Mouse (Mus musculus): Measurements from ENCODE around the gene Arhgef25. TPM values are rescaled to one million over a fixed set of nuclear protein-coding genes. Genes with fewer than 3 reads are reported as not detected.
"Not testable (repeated sequence)": the region's sequence is repeated elsewhere in the genome, so short reads cannot be mapped to it uniquely, and the experiment has no call there.

Gene Arhgef25
- polyA plus RNA-seq, 1 experiment = 36.7 TPM

DNA sequence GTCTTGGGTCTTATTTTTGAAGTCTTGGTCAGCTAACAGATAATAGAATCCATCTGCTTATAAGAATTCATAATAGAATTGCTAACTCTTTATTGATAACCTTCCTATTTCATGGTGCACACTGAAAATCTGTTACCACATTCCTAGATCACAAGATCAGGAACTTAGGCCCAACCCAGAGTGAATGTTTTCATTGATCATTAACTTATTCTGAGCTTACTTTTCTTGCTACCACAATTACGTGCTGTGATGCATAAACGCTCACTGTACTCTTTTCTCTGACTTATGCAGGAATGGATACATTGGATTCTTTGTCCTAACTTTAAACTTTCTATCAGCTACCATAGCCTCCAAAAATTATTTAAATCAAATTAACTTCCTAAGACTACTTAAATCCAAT, 35.6 kb downstream of the Arhgef25 start:
- Histone ChIP-seq H3K4me1 (ENCODE audit: control insufficient read depth, insufficient read depth, low read length) (no peaks in the 10 kb centered on the region), H3K4me3 (replicated peaks; ENCODE audit: extremely low read depth, low read depth, low read length) (no peak overlapping the region)
- 90% methylated on average over 2 of the region's 2 CpGs for WGBS
- TF ChIP-seq POLR2A (IDR thresholded peaks at IDR 0.05; ENCODE audit: borderline replicate concordance, extremely low read depth, low read depth, low read length) (no peak), CTCF (IDR thresholded peaks at IDR 0.05; ENCODE audit: insufficient read depth, low read length) (no peak)
- DNase-seq = no peak

DNA sequence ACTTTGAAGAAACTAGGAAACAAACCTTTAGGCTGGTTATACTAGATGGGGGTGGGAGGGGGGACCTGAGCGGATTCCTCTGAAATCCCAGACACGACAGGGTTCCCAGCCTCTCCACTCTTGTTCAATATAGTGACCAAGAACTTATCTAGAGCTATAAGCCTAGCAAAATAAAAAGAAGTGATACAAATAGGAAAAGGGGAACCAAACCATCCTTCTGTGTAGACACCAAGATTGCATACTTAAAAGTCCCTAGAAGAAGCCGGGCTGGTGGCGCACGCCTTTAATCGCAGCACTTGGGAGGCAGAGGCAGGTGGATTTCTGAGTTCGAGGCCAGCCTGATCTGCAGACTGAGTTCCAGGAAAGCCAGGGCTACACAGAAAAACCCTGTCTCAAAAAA, 36.6 kb downstream of the Arhgef25 start:
- 89% methylated on average over 7 of the region's 7 CpGs for WGBS
- no peak overlapping the region for H3K4me3 ChIP-seq (replicated peaks; ENCODE audit: extremely low read depth, low read depth, low read length)
- H3K4me1 ChIP-seq (ENCODE audit: control insufficient read depth, insufficient read depth, low read length) = no peaks in the 10 kb centered on the region
- no peak for DNase-seq
- no peak for TF ChIP-seq POLR2A (IDR thresholded peaks at IDR 0.05; ENCODE audit: borderline replicate concordance, extremely low read depth, low read depth, low read length)
- no peak for TF ChIP-seq CTCF (IDR thresholded peaks at IDR 0.05; ENCODE audit: insufficient read depth, low read length)

DNA sequence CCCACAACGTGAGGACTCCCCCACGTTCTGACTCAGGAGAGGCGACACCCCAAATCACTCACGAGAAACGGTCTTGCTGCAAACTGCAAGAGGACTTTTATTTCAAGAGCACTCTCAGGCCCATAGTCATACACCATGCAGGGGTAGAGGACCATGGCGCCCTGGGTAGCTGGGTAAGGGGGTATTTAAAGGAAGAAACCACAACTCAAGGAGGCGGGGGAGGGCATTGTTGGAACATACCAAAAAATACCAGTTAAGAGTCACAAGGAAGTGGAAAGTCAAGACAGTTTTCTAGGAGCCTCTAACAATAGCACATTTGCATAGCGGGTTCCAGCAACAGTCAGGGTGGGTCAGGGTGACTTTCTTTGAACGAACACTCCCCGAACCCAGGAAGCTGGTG, 37.3 kb downstream of the Arhgef25 start:
- not testable (repeated sequence) for H3K4me1 ChIP-seq (ENCODE audit: control insufficient read depth, insufficient read depth, low read length); H3K4me3 ChIP-seq (replicated peaks; ENCODE audit: extremely low read depth, low read depth, low read length); DNase-seq
- 82% methylated on average over 10 of the region's 10 CpGs for WGBS

GRCm38 (mm10) chr10:127151233-127151632, 38.6 kb downstream of the Arhgef25 start:
- WGBS = 73% methylated on average over 3 of the region's 3 CpGs
- not testable (repeated sequence) for H3K4me3 ChIP-seq (replicated peaks; ENCODE audit: extremely low read depth, low read depth, low read length); DNase-seq; H3K4me1 ChIP-seq (ENCODE audit: control insufficient read depth, insufficient read depth, low read length)

DNA sequence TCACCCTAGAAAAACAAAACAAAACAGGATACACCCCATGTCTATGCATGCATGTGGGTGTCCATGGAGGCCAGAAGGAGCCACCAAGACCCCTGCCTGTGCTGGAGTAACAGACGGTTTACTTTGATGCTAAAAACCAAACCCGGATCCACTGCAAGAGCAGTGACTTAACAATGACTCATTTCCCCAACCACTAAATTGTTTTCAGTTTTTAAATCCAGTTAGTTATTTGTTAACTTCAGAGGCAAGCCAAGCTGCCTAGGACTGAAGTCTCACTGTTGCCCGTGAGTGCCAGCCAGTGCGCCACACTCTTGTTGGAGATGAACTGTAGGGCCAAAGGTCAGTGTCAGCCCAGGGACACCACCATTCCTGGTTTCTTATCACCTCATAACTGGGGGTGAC, 39.4 kb downstream of the Arhgef25 start:
- 64% methylated on average over 4 of the region's 4 CpGs for WGBS
- Histone ChIP-seq H3K4me3 (replicated peaks; ENCODE audit: extremely low read depth, low read depth, low read length) (no peak overlapping the region), H3K4me1 (ENCODE audit: control insufficient read depth, insufficient read depth, low read length) (no peaks in the 10 kb centered on the region)
- no peak for TF ChIP-seq CTCF (IDR thresholded peaks at IDR 0.05; ENCODE audit: insufficient read depth, low read length)
- TF ChIP-seq POLR2A (IDR thresholded peaks at IDR 0.05; ENCODE audit: borderline replicate concordance, extremely low read depth, low read depth, low read length) = no peak
- DNase-seq = no peak

DNA sequence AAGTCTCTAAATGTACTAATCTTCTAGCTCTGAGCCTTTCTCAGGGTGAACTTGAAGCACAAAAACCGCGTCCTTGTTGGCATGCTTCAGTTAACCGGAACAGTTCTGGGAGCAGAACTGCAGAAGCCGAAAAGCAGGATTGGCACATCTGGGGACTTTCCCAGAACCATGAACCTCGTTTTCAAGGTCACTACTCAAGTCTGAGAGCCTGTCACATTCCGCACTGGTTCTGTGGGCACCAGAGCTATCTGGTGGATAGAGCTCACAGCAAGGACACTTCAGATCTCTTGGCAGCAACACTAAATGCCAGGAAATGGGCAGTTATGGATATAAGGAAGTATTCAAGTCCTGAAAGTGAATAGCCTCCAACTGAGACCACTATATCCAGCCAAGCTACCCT, 42.7 kb downstream of the Arhgef25 start:
- no peak overlapping the region for H3K4me3 ChIP-seq (replicated peaks; ENCODE audit: extremely low read depth, low read depth, low read length)
- WGBS = 60% methylated on average over 6 of the region's 6 CpGs
- no peak for DNase-seq
- TF ChIP-seq CTCF (IDR thresholded peaks at IDR 0.05; ENCODE audit: insufficient read depth, low read length) (no peak), POLR2A (IDR thresholded peaks at IDR 0.05; ENCODE audit: borderline replicate concordance, extremely low read depth, low read depth, low read length) (no peak)
- no peaks in the 10 kb centered on the region for H3K4me1 ChIP-seq (ENCODE audit: control insufficient read depth, insufficient read depth, low read length)

- DNase-seq = no peak
- H3K4me1 ChIP-seq (ENCODE audit: control insufficient read depth, insufficient read depth, low read length) = no peaks in the 10 kb centered on the region
- no peak overlapping the region for H3K4me3 ChIP-seq (replicated peaks; ENCODE audit: extremely low read depth, low read depth, low read length)
- WGBS = 57% methylated on average over 5 of the region's 5 CpGs
- no peak for TF ChIP-seq POLR2A (IDR thresholded peaks at IDR 0.05; ENCODE audit: borderline replicate concordance, extremely low read depth, low read depth, low read length)
- TF ChIP-seq CTCF (IDR thresholded peaks at IDR 0.05; ENCODE audit: insufficient read depth, low read length) = no peak
Observed at GRCm38 (mm10) chr10:127145303-127145702, 44.6 kb downstream of the Arhgef25 start.

DNA sequence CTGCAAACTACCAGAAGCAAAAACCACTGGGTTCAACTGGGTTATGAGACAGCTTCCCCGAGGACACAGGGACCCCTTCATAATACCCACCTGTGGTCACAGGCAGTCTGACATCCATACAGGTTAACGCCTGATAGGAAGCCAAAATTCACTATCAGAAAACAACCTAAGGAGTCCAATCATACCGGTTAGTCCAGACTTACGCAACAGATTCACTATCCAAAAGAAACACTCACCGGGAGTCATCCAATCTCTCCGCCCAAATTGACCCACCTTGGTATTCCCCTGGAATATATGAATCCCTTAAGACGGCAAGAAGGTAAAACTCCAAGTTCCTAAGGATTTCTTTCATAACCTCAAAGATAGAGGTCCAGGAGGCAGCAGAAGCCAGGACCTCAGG, 45.3 kb downstream of the Arhgef25 start:
- Histone ChIP-seq H3K4me1 (ENCODE audit: control insufficient read depth, insufficient read depth, low read length) (no peaks in the 10 kb centered on the region), H3K4me3 (replicated peaks; ENCODE audit: extremely low read depth, low read depth, low read length) (no peak overlapping the region)
- 64% methylated on average over 7 of the region's 7 CpGs for WGBS
- TF ChIP-seq CTCF (IDR thresholded peaks at IDR 0.05; ENCODE audit: insufficient read depth, low read length) = no peak
- TF ChIP-seq POLR2A (IDR thresholded peaks at IDR 0.05; ENCODE audit: borderline replicate concordance, extremely low read depth, low read depth, low read length) = no peak
- DNase-seq = no peak

- no peak for DNase-seq
- Histone ChIP-seq H3K4me1 (ENCODE audit: control insufficient read depth, insufficient read depth, low read length) (no peaks in the 10 kb centered on the region), H3K4me3 (replicated peaks; ENCODE audit: extremely low read depth, low read depth, low read length) (no peak overlapping the region)
- TF ChIP-seq CTCF (IDR thresholded peaks at IDR 0.05; ENCODE audit: insufficient read depth, low read length) = no peak
- TF ChIP-seq POLR2A (IDR thresholded peaks at IDR 0.05; ENCODE audit: borderline replicate concordance, extremely low read depth, low read depth, low read length) = no peak
- WGBS = 87% methylated on average over 8 of the region's 8 CpGs
Observed at GRCm38 (mm10) chr10:127143228-127143627, 46.7 kb downstream of the Arhgef25 start.

GRCm38 (mm10) chr10:127141500-127141899, 48.4 kb downstream of the Arhgef25 start:
- H3K4me1 ChIP-seq (ENCODE audit: control insufficient read depth, insufficient read depth, low read length) = no peaks in the 10 kb centered on the region
- no peak overlapping the region for H3K4me3 ChIP-seq (replicated peaks; ENCODE audit: extremely low read depth, low read depth, low read length)
- no peak for DNase-seq
- TF ChIP-seq POLR2A (IDR thresholded peaks at IDR 0.05; ENCODE audit: borderline replicate concordance, extremely low read depth, low read depth, low read length) (no peak), CTCF (IDR thresholded peaks at IDR 0.05; ENCODE audit: insufficient read depth, low read length) (no peak)
- WGBS = 38% methylated on average over 8 of the region's 8 CpGs

DNA sequence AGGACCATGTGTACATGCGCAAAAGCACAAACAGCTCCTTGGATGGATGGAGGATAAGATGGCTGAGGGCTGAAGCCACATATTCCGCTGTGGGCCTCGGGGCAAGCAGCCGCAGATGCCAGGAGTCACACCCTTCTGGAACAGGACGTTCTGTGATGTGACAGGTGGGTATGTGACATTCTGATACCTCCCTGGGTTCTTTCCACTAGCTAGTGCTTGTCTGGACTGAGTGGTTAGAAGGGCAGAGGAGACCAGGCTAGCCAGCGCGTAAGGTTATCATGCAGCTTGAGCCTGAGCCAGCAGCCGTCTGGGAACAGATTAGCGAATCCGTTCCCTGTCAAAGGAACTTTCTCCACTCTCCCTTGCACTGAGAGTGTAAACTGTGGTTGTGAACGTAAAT, 48.9 kb downstream of the Arhgef25 start:
- no peak for TF ChIP-seq POLR2A (IDR thresholded peaks at IDR 0.05; ENCODE audit: borderline replicate concordance, extremely low read depth, low read depth, low read length)
- TF ChIP-seq CTCF (IDR thresholded peaks at IDR 0.05; ENCODE audit: insufficient read depth, low read length) = no peak
- 66% methylated on average over 11 of the region's 11 CpGs for WGBS
- Histone ChIP-seq H3K4me1 (ENCODE audit: control insufficient read depth, insufficient read depth, low read length) (no peaks in the 10 kb centered on the region), H3K4me3 (replicated peaks; ENCODE audit: extremely low read depth, low read depth, low read length) (no peak overlapping the region)
- no peak for DNase-seq
